Mouse (Mus musculus): ENCODE measurements around the gene 1110025L11Rik. TPM values are rescaled to one million over a fixed set of nuclear protein-coding genes. Genes with fewer than 3 reads are reported as not detected.

The 1110025L11Rik gene
- not detected in 2 replicates for polyA plus RNA-seq (2012; rRNA removed; ENCODE audit: low replicate concordance)

GRCm38 (mm10) chr16:89063902-89064301 lies at the start of gene 1110025L11Rik:
Gene 1110025L11Rik (minus strand): TSS chr16:89064002.

DNA sequence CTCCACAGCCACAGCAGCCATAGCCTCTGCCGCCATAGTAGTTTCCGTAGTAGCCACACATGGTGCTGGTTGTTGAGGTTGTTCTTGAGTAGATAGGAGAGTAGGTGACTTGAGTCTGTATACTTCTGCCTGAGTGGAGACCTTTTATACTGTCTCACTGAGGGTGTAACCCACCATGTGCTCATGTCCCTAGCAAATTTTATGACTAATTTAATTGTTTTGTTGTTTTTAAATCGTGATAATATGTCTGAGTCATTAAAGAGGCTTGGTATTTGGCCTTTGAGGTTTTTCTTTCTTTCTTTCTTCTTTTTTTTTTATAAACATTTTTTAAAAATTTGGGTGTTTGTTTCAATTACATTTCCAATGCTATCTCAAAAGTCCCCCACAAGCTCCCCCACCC lies 16.0 kb downstream of the 1110025L11Rik start, which contains the start of gene Krtap6-5:
Gene Krtap6-5 (minus strand): TSS at position 101 of the 400 bp plus-strand sequence.

DNA sequence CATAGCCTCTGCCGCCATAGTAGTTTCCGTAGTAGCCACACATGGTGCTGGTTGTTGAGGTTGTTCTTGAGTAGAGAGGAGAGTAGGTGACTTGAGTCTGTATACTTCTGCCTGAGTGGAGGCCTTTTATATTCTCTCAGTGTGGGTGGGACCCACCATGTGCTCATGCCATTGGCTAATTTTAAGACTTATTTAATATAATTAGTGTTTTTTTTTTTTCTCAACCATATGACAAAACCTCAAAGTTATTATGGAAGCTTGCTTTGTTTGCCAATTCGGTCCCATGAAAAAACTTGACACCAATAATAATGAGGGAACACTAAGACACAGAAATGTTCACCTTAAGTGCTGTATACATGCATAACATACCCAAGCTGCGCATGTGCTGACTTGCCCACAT lies 22.4 kb downstream of the 1110025L11Rik start, which contains the start of gene Gm10228:
Gene Gm10228 (minus strand): TSS at position 101 of the 400 bp plus-strand sequence.

DNA sequence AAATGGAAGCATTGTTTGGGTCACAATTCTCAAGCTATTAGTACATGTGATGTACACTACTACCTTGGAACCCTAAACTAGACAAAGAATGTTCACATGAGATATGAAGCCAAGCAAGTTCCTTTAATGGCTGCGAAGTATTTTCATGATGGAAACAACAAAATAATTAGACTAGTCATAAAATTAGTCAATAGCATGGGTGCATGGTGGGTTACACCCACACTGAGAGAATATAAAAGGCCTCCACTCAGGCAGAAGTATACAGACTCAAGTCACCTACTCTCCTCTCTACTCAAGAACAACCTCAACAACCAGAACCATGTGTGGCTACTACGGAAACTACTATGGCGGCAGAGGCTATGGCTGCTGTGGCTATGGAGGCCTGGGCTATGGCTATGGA lies 32.4 kb downstream of the 1110025L11Rik start, which contains the start of gene Krtap6-1:
Gene Krtap6-1 (plus strand): TSS at position 301 of the 400 bp plus-strand sequence.

DNA sequence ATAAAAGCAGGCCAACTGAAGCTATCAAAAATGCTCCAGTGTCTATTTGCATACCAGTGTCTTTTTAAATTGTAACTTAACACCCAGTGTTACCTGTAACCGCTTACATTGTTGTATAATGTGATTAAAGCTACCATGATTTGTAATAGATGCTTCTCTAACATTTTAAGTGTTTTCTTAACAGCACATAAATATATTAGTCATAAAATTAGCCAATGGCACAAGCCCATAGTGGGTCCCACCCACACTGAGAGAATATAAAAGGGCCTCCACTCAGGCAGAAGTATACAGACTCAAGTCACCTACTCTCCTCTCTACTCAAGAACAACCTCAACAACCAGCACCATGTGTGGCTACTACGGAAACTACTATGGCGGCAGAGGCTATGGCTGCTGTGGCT lies 48.8 kb downstream of the 1110025L11Rik start, which contains the start of gene Gm10229:
Gene Gm10229 (plus strand): TSS at position 301 of the 400 bp plus-strand sequence.

Other genes with a start within 250 kb of the 1110025L11Rik start
- not detected in 2 replicates for gene Krtap15, start 243.8 kb downstream of the 1110025L11Rik start, polyA plus RNA-seq (2012; rRNA removed; ENCODE audit: low replicate concordance)
- not detected in 2 replicates for gene Krtap14, start 237.9 kb downstream of the 1110025L11Rik start, polyA plus RNA-seq (2012; rRNA removed; ENCODE audit: low replicate concordance)
- gene Krtap19-1, start 194.6 kb downstream of the 1110025L11Rik start, polyA plus RNA-seq (2012; rRNA removed; ENCODE audit: low replicate concordance) = not detected in 2 replicates
- not detected in 2 replicates for gene Krtap19-2, start 189.7 kb downstream of the 1110025L11Rik start, polyA plus RNA-seq (2012; rRNA removed; ENCODE audit: low replicate concordance)
- not detected in 2 replicates for gene Krtap19-3, start 186.0 kb downstream of the 1110025L11Rik start, polyA plus RNA-seq (2012; rRNA removed; ENCODE audit: low replicate concordance)
- not detected in 2 replicates for gene Krtap19-4, start 178.9 kb downstream of the 1110025L11Rik start, polyA plus RNA-seq (2012; rRNA removed; ENCODE audit: low replicate concordance)
- not detected in 2 replicates for gene Krtap19-5, start 167.5 kb downstream of the 1110025L11Rik start, polyA plus RNA-seq (2012; rRNA removed; ENCODE audit: low replicate concordance)
- gene Krtap19-9b, start 131.7 kb downstream of the 1110025L11Rik start, polyA plus RNA-seq (2012; rRNA removed; ENCODE audit: low replicate concordance) = not detected in 2 replicates
- gene Krtap16-3, start 101.1 kb downstream of the 1110025L11Rik start, polyA plus RNA-seq (2012; rRNA removed; ENCODE audit: low replicate concordance) = not detected in 2 replicates
- not detected in 2 replicates for gene Krtap22-2, start 53.2 kb downstream of the 1110025L11Rik start, polyA plus RNA-seq (2012; rRNA removed; ENCODE audit: low replicate concordance)
- not detected in 2 replicates for gene Gm10229, start 48.7 kb downstream of the 1110025L11Rik start, polyA plus RNA-seq (2012; rRNA removed; ENCODE audit: low replicate concordance)
- not detected in 2 replicates for gene Krtap6-1, start 32.3 kb downstream of the 1110025L11Rik start, polyA plus RNA-seq (2012; rRNA removed; ENCODE audit: low replicate concordance)
- gene Gm10228, start 22.5 kb downstream of the 1110025L11Rik start, polyA plus RNA-seq (2012; rRNA removed; ENCODE audit: low replicate concordance) = not detected in 2 replicates
- gene Krtap6-5, start 16.1 kb downstream of the 1110025L11Rik start, polyA plus RNA-seq (2012; rRNA removed; ENCODE audit: low replicate concordance) = not detected in 2 replicates
- gene Krtap6-3, start 20.0 kb upstream of the 1110025L11Rik start, polyA plus RNA-seq (2012; rRNA removed; ENCODE audit: low replicate concordance) = not detected in 2 replicates
- gene Gm6358, start 76.8 kb upstream of the 1110025L11Rik start, polyA plus RNA-seq (2012; rRNA removed; ENCODE audit: low replicate concordance) = not detected in 2 replicates
- gene Gm10061, start 87.1 kb upstream of the 1110025L11Rik start, polyA plus RNA-seq (2012; rRNA removed; ENCODE audit: low replicate concordance) = not detected in 2 replicates
- not detected in 2 replicates for gene Gm9789, start 94.0 kb upstream of the 1110025L11Rik start, polyA plus RNA-seq (2012; rRNA removed; ENCODE audit: low replicate concordance)
- gene Gm7735, start 105.5 kb upstream of the 1110025L11Rik start, polyA plus RNA-seq (2012; rRNA removed; ENCODE audit: low replicate concordance) = not detected in 2 replicates
- gene 1110057P08Rik, start 110.7 kb upstream of the 1110025L11Rik start, polyA plus RNA-seq (2012; rRNA removed; ENCODE audit: low replicate concordance) = not detected in 2 replicates
- not detected in 2 replicates for gene Krtap20-2, start 141.9 kb upstream of the 1110025L11Rik start, polyA plus RNA-seq (2012; rRNA removed; ENCODE audit: low replicate concordance)